Mouse (Mus musculus): ENCODE data around the gene Ccr9. TPM values are rescaled to one million over a fixed set of nuclear protein-coding genes. Genes with fewer than 3 reads are reported as not detected.

Gene Ccr9
- total RNA-seq, 2 experiments from 2014 or later: 0.16 TPM; not detected in 1

GRCm38 (mm10) chr9:123801527-123801926 lies 123.3 kb downstream of the Ccr9 start:
- no peak for DNase-seq (ENCODE audit: low spot score in 2 of 2)

GRCm38 (mm10) chr9:123802421-123802820 lies 124.2 kb downstream of the Ccr9 start:
- DNase-seq (ENCODE audit: low spot score in 2 of 2): no peak

- no peak for DNase-seq (ENCODE audit: low spot score in 2 of 2)
These were observed 124.7 kb downstream of the Ccr9 start for GRCm38 (mm10) chr9:123802896-123803295.

- DNase-seq (ENCODE audit: low spot score in 2 of 2): no peak
These were observed 127.0 kb downstream of the Ccr9 start for GRCm38 (mm10) chr9:123805241-123805640.

GRCm38 (mm10) chr9:123806267-123806666 lies 128.0 kb downstream of the Ccr9 start, which contains the start of gene Cxcr6:
Gene Cxcr6 (plus strand): TSS chr9:123806475.
- DNase-seq (ENCODE audit: low spot score in 2 of 2): no peak

GRCm38 (mm10) chr9:123808583-123808982 lies 130.3 kb downstream of the Ccr9 start:
- no peak for DNase-seq (ENCODE audit: low spot score in 2 of 2)

- no peak for DNase-seq (ENCODE audit: low spot score in 2 of 2)
These were observed 133.6 kb downstream of the Ccr9 start for GRCm38 (mm10) chr9:123811831-123812230.

GRCm38 (mm10) chr9:123814326-123814725 lies 136.1 kb downstream of the Ccr9 start:
- no peak for DNase-seq (ENCODE audit: low spot score in 2 of 2)

- DNase-seq (ENCODE audit: low spot score in 2 of 2): no peak
These were observed 136.6 kb downstream of the Ccr9 start for GRCm38 (mm10) chr9:123814821-123815220.

- DNase-seq (ENCODE audit: low spot score in 2 of 2): no peak
These were observed 137.2 kb downstream of the Ccr9 start for GRCm38 (mm10) chr9:123815444-123815843.

GRCm38 (mm10) chr9:123815996-123816395 lies 137.8 kb downstream of the Ccr9 start:
- no peak for DNase-seq (ENCODE audit: low spot score in 2 of 2)

- no peak for DNase-seq (ENCODE audit: low spot score in 2 of 2)
These were observed 140.4 kb downstream of the Ccr9 start for GRCm38 (mm10) chr9:123818601-123819000.

- no peak for DNase-seq (ENCODE audit: low spot score in 2 of 2)
These were observed 148.4 kb downstream of the Ccr9 start for GRCm38 (mm10) chr9:123826631-123827030.

GRCm38 (mm10) chr9:123828916-123829315 lies 150.7 kb downstream of the Ccr9 start:
- no peak for DNase-seq (ENCODE audit: low spot score in 2 of 2)

Other genes with a start within 250 kb of the Ccr9 start
- gene Limd1, start 199.7 kb upstream of the Ccr9 start, total RNA-seq (2021): 10 to 100 TPM in 1 of 2 experiments, 1 to 10 TPM in 1; 8.2 to 11.3 TPM
- gene Sacm1l, start 148.7 kb upstream of the Ccr9 start, total RNA-seq (2021): 10 to 100 TPM; 47.5 to 52.2 TPM
- under 1 TPM; 0.55 to 0.69 TPM for gene Slc6a20b, start 45.9 kb upstream of the Ccr9 start, total RNA-seq (2021)
- gene Slc6a20a, start 446 bp downstream of the Ccr9 start, total RNA-seq (2021): 10 to 100 TPM; 15.5 to 17.5 TPM
- 10 to 100 TPM; 60.3 to 64.3 TPM for gene Lztfl1, start 39.3 kb downstream of the Ccr9 start, total RNA-seq (2021)
- gene Cxcr6, start 128.0 kb downstream of the Ccr9 start, total RNA-seq (2021): not detected
- gene Fyco1, start 173.5 kb downstream of the Ccr9 start, total RNA-seq (2021): 10 to 100 TPM; 29.6 to 30.4 TPM
- gene Xcr1, start 183.6 kb downstream of the Ccr9 start, total RNA-seq (2021): not detected